Mouse (Mus musculus): ENCODE results near the gene Eid2. TPM values are rescaled to one million over a fixed set of nuclear protein-coding genes. Genes with fewer than 3 reads are reported as not detected.
A peak's percentile ranks its signal among the peaks of the same experiment; 100 is the strongest.
"Not testable (repeated sequence)": the region's sequence is repeated elsewhere in the genome, so short reads cannot be mapped to it uniquely, and the experiment has no call there.

The Eid2 gene
- 3.8 and 7.1 TPM in 2 replicates for polyA plus RNA-seq (2016; fragmentation: Nextera tagmentation; extraction: Ambion mirVana)

DNA sequence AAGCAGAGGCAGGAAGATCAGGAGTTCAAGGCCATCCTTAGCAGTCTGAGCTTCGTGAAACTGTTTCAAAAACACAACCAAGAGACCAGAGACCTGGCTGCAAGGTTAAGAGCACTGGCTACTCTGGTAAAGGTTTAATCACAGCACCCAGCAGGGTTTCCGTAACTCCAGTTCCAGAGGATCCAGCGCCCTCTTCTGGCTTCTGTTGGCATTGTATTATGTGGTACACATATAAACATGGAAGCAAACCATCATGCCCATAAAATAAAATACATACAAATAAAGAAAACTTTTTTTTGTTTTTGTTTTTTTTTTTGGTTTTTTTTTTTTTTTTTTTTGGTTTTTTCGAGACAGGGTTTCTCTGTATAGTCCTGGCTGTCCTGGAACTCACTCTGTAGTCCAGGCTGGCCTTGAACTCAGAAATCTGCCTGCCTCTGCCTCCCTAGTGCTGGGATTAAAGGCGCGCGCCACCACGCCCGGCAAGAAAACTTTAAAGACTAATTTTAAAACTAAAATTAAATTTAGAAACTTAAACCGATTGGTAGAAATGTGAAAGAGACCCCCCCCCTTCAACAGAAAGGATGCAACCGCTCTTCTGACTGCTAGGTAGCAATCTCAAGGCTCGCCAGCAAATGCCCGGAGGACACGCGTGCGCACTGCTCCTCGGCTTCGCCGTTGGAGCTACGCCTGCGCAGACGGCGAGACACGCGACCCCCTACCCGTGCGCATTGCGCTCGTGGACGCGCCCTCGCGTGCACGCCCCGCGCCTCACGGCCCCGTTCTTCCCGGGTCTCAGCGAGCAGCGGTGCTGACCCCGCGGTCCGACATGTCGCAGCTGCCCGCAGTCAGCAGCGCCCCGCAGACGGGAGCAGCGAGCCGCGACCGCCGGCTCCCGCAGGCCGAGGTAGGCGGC is at the start of gene Eid2:
Eid2 (plus strand) TSS at position 753 of the 913 bp plus-strand sequence.
- H3K36me3 ChIP-seq (replicated peaks), result peaks cover 28% of the 10 kb centered on the region
- peak within 1 kb of the TSS; percentile 77 for H3K4me2 ChIP-seq
- H3K27ac ChIP-seq, result peak within 1 kb of the TSS; percentile 94
- 0 out of 2 replicates have a peak, but pooled peaks cover 4% of the 10 kb centered on the region for H3K9me3 ChIP-seq
- H3K9ac ChIP-seq, result peak within 1 kb of the TSS; percentile 98
- no peaks in the 10 kb centered on the region for H3K27me3 ChIP-seq
- H3K4me3 ChIP-seq (replicated peaks), result peak within 1 kb of the TSS; percentile 95
- peak; percentile 94 for ATAC-seq (ENCODE audit: low FRiP score)
- peaks cover 15% of the 10 kb centered on the region for H3K4me1 ChIP-seq
- WGBS, result 6% methylated on average over 57 of the region's 57 CpGs

DNA sequence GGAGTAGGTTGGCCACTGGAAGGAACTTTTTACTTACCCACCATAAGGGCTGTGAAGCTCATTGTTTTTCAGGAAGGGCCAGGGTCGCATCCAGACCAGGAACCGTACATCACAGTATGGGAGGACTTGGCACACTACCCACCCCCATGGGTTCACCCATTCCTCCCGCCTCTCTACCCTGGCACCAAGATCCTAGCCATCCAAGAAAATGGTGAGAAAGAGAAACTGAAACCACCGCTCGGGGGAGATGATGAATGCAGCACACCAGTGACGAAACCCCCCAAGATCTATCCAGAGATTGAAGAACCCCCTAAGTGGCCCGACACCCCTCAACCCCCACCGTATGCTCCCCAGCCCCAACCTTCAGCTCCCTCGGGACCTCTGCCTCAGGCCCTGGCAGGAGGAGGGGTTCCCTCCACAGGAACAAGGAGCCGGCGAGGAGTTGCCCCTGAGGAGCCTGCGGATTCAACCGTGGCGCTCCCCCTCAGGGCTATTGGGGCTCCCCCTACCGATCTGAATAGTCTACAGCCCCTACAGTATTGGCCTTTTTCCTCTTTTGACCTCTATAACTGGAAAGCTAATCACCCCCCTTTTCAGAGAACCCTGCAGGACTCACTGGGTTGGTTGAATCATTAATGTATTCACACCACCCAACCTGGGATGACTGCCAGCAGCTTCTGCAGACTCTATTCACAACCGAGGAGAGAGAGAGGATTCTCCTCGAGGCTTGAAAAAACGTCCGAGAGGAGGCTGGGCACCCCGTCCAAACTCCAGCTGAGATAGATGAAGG is 48.5 kb upstream of the Eid2 start:
- not testable (repeated sequence) for H3K27me3 ChIP-seq; H3K4me2 ChIP-seq; H3K27ac ChIP-seq; H3K4me3 ChIP-seq (replicated peaks); H3K4me1 ChIP-seq; H3K36me3 ChIP-seq (replicated peaks); ATAC-seq (ENCODE audit: low FRiP score); H3K9ac ChIP-seq; H3K9me3 ChIP-seq
- WGBS, result 91% methylated on average over 20 of the region's 20 CpGs

DNA sequence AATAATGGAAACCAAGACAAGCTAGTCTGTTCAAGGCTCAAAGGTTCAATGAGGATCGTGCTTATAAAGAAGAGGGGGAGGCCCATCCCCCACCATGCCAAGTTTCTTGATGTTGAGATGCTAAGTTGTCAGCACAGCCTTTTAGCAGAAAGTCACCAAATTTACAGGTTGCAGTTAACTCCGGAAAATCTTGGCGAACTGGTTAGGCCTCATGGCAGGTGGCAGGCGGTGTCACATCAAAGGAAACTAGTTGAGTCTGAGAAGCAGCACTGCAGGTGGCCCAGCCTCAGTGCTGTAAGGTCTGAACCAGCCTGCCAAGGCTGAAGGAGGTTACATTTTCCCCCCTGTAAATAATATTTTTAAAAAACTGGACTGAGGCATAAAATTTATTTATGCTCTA is 40.8 kb upstream of the Eid2 start:
- H3K27me3 ChIP-seq; ATAC-seq (ENCODE audit: low FRiP score); H3K27ac ChIP-seq; H3K9ac ChIP-seq; H3K4me3 ChIP-seq (replicated peaks); H3K4me1 ChIP-seq; H3K36me3 ChIP-seq (replicated peaks); H3K4me2 ChIP-seq; H3K9me3 ChIP-seq: not testable (repeated sequence)
- 89% methylated on average over 4 of the region's 4 CpGs for WGBS

DNA sequence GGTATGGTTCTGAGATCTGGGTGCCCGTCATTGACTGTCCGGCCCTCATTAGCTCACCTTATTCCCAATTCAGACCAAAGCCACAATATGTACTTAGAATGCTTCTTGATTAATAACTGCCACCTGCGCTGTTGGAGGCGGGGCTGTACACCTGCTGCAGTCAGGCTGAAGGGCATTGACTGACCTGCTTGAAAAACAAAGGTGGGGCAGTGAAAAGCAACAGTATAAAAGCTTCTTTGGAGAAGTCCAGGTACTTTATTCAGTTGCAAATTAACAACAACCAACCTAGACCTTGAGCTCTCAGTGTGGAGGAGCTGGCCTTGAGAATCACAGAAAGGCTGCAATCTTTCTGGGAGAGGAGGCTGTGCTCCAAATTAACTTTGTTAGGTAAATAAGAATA is 40.3 kb upstream of the Eid2 start:
- not testable (repeated sequence) for H3K27ac ChIP-seq; H3K4me3 ChIP-seq (replicated peaks); H3K36me3 ChIP-seq (replicated peaks); H3K9me3 ChIP-seq; H3K4me1 ChIP-seq; H3K4me2 ChIP-seq; H3K9ac ChIP-seq; ATAC-seq (ENCODE audit: low FRiP score); H3K27me3 ChIP-seq
- 87% methylated on average over 4 of the region's 4 CpGs for WGBS

DNA sequence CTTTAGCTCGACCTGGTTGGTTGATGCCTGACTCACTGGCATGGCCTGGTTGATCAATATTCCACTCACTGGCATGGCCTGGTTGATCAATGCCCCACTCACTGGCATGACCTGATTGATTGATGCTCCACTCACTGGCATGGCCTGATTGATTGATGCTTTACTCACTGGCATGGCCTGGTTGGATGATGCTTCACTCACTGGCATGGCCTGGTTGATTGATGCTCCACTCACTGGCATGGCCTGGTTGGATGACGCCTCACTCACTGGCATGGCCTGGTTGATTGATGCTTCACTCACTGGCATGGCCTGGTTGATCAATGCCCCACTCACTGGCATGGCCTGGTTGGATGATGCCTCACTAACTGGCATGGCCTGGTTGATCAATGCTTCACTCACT is 23.7 kb upstream of the Eid2 start:
- ATAC-seq (ENCODE audit: low FRiP score); H3K4me2 ChIP-seq; H3K9ac ChIP-seq; H3K9me3 ChIP-seq; H3K27ac ChIP-seq; H3K4me3 ChIP-seq (replicated peaks); H3K27me3 ChIP-seq; H3K4me1 ChIP-seq; H3K36me3 ChIP-seq (replicated peaks): not testable (repeated sequence)
- 71% methylated on average over 2 of the region's 2 CpGs for WGBS

DNA sequence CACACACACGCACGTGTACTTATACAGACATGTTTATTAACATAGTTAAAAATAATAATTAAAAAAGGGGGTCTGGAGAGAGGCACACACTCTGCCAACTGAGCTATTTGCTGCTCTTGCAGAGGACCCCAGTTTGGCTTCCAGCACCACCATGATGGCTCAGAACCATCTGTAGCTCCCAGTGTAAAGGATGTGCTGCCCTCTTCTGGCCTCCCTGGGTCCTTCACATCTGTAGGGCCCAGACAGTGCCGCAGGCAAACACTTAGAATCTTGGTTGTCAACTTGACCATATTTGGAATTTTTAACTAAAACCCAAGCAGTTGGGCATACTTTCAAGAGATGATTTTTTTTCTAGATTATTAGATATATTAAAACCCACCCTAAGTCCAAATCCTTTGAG is 18.7 kb upstream of the Eid2 start:
- Histone ChIP-seq H3K27me3 (no peaks in the 10 kb centered on the region), H3K9ac (no peak overlapping the region), H3K4me2 (no peak overlapping the region), H3K27ac (no peak overlapping the region), H3K9me3 (no peaks in the 10 kb centered on the region), H3K36me3 (replicated peaks) (no peaks in the 10 kb centered on the region), H3K4me1 (no peaks in the 10 kb centered on the region), H3K4me3 (replicated peaks) (no peak overlapping the region)
- ATAC-seq (ENCODE audit: low FRiP score), result no peak
- WGBS, result 85% methylated on average over 3 of the region's 3 CpGs

DNA sequence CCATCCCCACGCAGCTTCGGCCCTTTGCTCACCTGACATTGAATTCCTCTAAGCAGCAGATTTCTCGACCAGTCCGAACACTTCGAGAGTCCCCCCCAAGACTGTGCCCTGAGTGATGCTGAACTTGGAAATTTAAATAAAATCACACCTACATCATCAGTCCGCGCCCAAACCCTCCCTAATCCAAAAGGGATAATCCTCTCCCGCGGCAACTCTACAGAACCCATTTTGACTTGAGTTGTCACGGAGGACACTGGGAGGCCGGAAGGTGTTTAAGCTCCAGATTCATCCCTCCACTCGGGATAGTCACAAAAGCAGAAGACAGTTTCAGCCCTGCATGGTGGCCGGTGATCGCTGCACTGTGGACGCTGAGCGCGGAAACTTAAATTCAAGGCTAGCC is 15.7 kb upstream of the Eid2 start:
- Histone ChIP-seq H3K9ac (no peak overlapping the region), H3K4me3 (replicated peaks) (no peak overlapping the region), H3K4me1 (no peaks in the 10 kb centered on the region), H3K27ac (no peak overlapping the region), H3K9me3 (peaks cover 6% of the 10 kb centered on the region; the same call in 1 of the 2 replicates), H3K4me2 (no peak overlapping the region), H3K36me3 (replicated peaks) (no peaks in the 10 kb centered on the region), H3K27me3 (no peaks in the 10 kb centered on the region)
- WGBS, result 92% methylated on average over 17 of the region's 17 CpGs
- no peak for ATAC-seq (ENCODE audit: low FRiP score)

DNA sequence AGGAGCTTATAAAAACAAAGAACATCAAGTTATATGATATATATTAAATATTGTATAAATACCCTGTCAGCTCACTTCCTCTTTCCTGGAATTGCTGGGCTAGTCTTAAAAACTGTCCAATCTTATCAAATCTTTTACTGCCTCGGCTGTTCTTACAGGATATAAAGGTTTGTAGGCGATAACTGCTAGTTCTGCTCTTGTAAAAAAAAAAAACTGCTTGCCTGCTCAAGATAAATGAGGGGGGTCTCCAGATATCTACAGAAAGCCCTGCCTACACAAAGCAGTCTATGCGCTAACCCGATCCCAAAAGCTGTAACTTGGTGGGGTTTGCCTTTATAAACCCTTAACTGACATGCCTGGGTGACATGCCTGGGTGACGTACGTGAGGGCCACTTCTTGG is 13.1 kb upstream of the Eid2 start:
- WGBS, result 89% methylated on average over 6 of the region's 6 CpGs
- no peak for ATAC-seq (ENCODE audit: low FRiP score)
- H3K4me1 ChIP-seq, result no peaks in the 10 kb centered on the region
- H3K4me2 ChIP-seq, result no peak overlapping the region
- peaks cover 6% of the 10 kb centered on the region; the same call in 1 of the 2 replicates for H3K9me3 ChIP-seq
- no peak overlapping the region for H3K9ac ChIP-seq
- no peak overlapping the region for H3K4me3 ChIP-seq (replicated peaks)
- no peak overlapping the region for H3K27ac ChIP-seq
- H3K27me3 ChIP-seq, result no peaks in the 10 kb centered on the region
- H3K36me3 ChIP-seq (replicated peaks), result no peaks in the 10 kb centered on the region

DNA sequence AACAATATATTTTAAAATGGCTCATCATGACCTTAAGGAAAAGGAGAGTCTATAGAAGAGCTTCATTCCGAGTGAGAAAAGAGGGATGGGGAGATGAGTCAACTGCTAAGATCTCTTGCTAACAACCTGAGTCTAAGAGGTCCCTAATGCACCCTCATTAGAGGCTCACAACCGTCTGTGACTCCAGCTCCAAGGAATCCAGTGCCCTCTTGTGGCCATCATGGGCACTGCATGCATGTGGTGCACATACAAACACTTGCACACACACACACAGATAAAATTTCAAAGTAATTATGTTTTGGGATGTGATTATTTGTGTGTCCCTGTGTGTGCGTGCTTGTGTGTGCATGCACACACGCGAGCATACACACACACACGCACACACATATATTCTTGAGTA is 12.2 kb upstream of the Eid2 start:
- WGBS, result 81% methylated on average over 6 of the region's 6 CpGs
- no peak for ATAC-seq (ENCODE audit: low FRiP score)
- H3K4me2 ChIP-seq, result no peak overlapping the region

DNA sequence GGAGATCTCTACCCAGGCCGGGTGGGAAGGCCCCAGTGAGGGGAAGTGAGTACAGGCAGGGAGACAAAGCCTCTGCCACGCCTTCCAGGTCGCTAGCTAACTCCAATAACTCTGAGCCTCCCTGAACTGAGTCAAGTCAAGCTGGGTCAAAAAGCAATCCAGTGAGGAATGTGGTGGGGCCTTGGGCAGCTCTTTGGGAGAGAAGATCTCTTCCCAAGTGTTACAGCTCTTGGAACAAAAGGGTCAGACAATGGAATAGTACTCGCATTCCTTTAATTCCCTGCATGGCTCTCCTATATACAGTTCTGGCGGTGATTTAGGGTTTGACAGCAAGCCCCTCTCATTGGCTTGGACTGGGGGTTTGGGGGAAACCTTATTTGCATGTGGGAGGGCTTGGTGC is 4.8 kb upstream of the Eid2 start:
- Histone ChIP-seq H3K9ac (no peak overlapping the region), H3K9me3 (no peaks in the 10 kb centered on the region), H3K27ac (no peak overlapping the region), H3K36me3 (replicated peaks) (no peaks in the 10 kb centered on the region), H3K4me1 (no peaks in the 10 kb centered on the region), H3K4me3 (replicated peaks) (no peak overlapping the region), H3K27me3 (no peaks in the 10 kb centered on the region), H3K4me2 (no peak overlapping the region)
- WGBS, result 42% methylated on average over 5 of the region's 5 CpGs
- ATAC-seq (ENCODE audit: low FRiP score), result no peak

More for the DNA sequence above, 12.2 kb upstream of the Eid2 start:
- no peaks in the 10 kb centered on the region for H3K27me3 ChIP-seq
- H3K36me3 ChIP-seq (replicated peaks), result no peaks in the 10 kb centered on the region
- no peaks in the 10 kb centered on the region for H3K4me1 ChIP-seq
- H3K9ac ChIP-seq, result no peak overlapping the region
- H3K4me3 ChIP-seq (replicated peaks), result no peak overlapping the region
- H3K27ac ChIP-seq, result no peak overlapping the region
- peaks cover 6% of the 10 kb centered on the region; the same call in 1 of the 2 replicates for H3K9me3 ChIP-seq

DNA sequence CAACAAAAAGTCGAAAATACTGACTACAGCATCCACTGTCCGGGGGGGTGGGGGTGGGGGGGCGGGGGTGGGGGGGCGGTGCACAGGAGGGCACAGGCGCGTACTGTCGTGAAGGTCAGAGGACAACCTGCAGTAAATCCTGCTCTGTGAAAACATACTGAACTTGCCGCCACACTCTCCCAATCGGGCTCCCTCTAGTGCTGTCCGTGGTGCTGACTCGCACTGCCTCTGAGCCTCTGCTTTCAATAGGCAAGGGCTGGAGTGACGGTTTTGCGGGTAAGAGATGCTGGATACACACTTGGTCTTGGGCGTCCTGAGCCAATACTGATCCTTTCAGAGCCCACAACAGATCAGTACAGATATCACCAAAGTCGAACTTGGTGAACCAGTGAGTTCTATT is 3.9 kb upstream of the Eid2 start:
- Histone ChIP-seq H3K4me2 (no peak overlapping the region), H3K9me3 (no peaks in the 10 kb centered on the region), H3K4me3 (replicated peaks) (no peak overlapping the region), H3K4me1 (peaks cover 5% of the 10 kb centered on the region), H3K9ac (no peak overlapping the region), H3K36me3 (replicated peaks) (no peaks in the 10 kb centered on the region), H3K27ac (no peak overlapping the region), H3K27me3 (no peaks in the 10 kb centered on the region)
- ATAC-seq (ENCODE audit: low FRiP score), result no peak
- 9% methylated on average over 15 of the region's 15 CpGs for WGBS

DNA sequence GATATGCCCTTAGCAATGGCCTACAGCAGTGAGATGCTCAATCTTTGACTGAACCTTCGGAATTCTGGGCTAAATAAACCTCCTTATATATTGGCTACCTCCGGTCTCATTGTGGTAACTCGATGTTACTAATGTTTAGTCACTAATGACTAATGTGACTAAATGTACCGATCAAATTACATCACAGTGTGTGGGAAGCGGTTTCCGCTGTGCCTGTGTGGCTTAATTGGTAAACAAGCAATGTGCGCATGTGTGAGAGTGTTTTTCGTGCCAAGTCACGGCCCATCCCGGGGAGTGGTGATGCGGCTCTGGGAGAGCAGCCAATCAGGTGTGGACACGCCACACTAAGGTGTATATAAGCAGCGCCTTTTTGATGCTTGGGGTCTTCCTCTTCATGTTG is 2.3 kb upstream of the Eid2 start:
- no peak overlapping the region for H3K4me2 ChIP-seq
- H3K27ac ChIP-seq, result no peak overlapping the region
- no peak for ATAC-seq (ENCODE audit: low FRiP score)
- peaks cover 11% of the 10 kb centered on the region for H3K36me3 ChIP-seq (replicated peaks)
- H3K9me3 ChIP-seq, result no peaks in the 10 kb centered on the region
- H3K4me1 ChIP-seq, result peaks cover 15% of the 10 kb centered on the region
- H3K27me3 ChIP-seq, result no peaks in the 10 kb centered on the region
- no peak overlapping the region for H3K9ac ChIP-seq
- H3K4me3 ChIP-seq (replicated peaks), result no peak overlapping the region
- 88% methylated on average over 13 of the region's 13 CpGs for WGBS

All from forebrain, embryonic 12.5 days (tissue).